Mouse (Mus musculus): ENCODE measurements around the gene Fancf.

Fancf gene

DNA sequence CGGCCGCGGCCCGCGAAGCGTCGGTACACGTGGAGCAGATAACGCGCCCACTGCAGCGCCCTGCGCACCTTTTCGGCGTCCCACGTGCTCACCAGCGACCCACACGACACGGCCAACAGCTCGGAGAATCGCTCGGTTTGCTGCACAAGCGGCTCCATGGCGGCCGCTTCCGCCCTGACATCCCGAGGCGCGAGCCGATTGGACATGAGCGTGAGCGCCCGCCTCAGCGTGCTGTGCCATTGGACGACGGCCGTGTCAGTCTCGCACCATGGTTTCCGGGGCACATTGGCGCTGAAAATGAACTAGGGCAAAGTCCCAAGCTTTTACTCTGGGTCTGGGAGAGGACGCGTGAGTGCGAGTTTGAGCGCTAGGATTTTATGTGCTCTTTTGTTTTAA is at the start of gene Fancf:
TSS of gene Fancf (minus strand) at position 171 of the 396 bp plus-strand sequence.
- DNase-seq (ENCODE audit: low spot score in 2 of 2), result peak; percentile 96 to 98

DNA sequence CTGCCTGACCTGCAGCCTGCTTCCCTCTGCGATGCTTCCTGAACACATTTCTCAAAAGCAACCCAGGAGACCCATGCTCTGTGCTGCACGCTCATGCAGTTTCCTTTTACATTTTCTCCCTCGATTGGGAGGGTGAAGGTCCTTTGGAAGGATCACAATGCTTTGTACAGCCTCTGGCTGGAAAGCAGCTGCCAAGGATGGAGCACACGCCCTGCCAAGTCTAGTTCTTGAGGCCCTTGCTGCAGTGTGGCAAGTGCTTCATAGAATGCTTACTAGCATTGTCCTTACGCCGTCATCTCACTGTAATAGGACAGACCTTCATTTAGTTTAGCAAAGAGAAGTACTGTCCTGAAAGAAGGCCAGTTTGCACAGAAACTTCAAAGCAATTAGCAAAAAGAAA is 37.0 kb upstream of the Fancf start:
- no peak for DNase-seq (ENCODE audit: low spot score in 2 of 2)

DNA sequence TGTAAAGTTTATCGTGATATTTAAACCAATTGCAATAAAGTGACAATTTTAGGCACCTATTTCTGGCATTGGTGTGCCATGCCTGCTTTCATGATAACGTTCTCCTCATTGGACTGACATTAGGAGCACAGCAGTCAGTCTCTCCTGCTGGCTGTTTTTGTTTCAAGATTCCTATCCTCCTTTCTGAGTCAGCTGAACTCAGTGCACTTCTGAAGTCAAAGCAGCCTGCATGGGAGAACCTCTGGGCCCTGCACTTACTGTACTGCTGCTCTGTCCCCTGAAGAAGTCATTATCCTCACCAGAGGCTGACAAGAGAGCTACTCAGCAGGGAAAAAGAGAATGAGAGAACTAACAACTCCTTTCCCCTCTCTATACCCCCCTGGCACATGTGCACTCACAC is 32.9 kb upstream of the Fancf start:
- no peak for DNase-seq (ENCODE audit: low spot score in 2 of 2)

DNA sequence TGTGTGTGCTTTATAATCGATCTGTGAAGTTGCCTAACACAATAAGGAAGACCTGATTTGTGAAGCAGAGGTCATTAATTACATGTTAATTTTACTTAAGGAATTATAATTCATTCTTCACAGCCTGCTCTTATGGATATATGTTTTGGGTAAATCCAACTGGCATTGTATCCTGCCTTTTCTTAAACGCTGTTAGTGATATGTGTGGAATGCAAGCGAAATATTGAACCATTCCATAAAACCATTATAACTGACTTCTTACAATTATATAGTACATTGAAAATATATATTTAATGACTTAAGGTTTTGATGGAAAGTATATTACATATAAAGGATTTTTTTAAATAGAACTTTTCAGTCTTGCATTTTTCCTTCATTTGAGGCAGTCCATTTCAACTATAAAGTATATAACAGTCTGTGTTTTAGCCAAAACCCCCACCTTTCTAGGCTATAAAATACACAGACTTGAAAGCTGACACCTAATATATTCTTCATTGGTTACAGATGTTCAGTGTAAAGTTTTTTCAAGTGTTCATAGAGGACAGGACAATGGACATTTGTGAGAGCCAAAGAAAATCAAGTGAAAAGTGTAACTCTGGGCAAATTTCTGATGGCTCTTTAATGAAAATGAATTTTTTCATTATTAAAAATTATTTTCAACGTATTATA is 32.2 kb upstream of the Fancf start:
- DNase-seq (ENCODE audit: low spot score in 2 of 2), result no peak

DNA sequence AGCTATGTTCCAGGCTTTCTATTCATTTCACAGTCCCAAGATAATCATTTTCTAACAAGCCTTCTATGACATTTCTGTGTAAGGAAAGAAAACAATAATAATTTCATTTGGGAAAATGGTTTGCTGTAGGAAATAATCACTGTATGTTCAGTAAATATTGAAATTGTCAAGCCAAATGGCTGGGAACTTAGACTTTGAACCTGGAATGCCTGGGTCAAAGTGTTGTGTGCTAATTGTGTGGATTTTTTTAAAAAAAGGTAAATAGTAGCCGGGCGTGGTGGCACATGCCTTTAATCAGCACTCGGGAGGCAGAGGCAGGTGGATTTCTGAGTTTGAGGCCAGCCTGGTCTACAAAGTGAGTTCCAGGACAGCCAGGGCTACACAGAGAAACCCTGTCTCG is 30.9 kb upstream of the Fancf start:
- DNase-seq (ENCODE audit: low spot score in 2 of 2), result no peak

DNA sequence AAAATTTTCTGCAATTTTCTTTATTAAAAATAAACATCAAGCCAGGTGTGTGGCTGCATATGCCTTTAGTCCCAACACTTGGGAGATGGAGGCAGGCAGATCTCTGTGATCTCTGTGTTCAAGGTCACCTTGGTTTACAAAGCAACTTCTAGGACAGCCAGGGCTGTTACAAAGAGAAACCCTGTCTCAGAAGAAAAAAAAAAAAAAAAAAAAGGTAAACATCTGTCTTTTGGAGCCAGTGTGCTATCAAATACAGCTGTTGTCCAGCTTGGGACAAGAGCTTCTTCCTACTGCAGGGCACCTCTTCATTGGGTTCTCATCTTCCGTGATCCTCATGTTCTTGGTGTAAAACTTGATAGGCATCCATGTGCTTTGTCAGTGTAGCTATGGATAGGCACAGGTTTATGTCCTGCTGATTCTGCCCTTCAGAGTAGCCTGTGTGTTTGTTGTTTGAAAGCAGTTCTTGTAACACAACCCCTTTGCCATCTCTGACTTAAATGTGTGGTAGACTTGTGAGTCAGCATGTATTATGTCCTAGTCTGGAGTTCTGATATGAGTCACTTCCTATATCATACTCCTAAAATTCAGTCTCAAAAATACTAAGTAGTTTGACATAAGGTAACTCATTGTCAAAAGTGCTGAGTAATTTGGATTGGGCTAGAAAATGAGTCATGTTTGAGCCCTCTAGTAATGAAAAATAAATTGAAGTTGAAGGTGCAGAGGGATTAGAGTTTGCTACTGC is 30.3 kb upstream of the Fancf start:
- DNase-seq (ENCODE audit: low spot score in 2 of 2), result no peak

DNA sequence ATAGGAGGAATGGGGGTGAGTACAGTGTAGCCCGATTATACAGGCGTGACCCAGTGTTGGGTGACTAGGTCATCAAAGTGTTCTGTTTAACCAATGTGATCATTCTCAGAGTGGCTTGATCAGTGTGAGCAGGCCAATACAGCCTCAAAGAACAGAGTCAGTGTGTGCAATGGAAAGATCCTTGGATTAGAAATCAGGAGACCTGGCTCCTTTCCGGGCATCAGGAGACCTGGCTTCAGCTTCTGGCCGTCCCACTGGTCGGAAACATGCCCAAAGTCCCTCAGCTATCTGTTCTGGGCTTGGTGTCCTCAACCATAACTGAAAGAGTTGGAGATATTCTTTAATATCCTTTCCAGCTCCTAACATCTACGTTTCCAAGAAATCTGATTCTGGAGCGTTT is 27.5 kb upstream of the Fancf start:
- DNase-seq (ENCODE audit: low spot score in 2 of 2), result no peak

DNA sequence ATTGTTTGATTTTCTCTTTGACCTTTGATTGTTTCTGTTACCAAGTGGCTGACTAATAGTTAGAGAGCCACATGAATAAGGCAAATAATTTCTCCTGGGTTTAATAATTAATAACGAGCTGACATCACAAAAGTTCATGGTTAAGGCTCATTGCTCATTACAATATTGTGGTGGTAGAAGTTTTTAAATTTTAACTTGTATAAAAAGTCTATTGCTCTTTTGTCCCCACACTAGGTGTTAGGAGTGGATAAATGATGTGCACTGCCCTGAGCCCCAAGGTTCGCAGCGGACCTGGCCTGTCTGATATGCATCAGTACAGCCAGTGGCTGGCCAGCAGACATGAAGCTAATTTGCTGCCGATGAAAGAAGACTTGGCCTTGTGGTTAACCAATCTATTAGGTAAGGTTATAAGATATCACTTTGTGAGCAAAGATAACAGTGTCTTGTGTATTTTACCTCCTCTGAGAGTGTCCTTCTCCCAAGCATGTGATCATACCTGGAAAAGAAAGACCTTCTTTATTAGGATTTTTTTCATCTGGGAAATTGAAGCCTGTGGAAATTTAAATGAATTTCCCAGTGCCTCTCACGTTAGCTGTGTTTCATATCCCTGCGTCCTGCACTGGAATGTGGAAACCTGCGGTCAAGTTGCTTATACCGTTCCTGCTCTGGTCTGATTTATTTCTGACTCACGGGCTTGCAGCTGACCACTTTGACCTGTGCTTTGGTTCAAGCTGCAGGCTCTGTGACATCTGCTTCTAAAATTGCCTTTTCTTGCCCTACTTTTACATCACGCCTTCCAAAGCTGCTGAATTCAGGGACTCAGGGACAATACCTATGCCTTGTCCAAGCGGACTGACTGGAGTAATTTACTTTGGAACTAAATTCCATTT is 25.9 kb upstream of the Fancf start:
- DNase-seq (ENCODE audit: low spot score in 2 of 2), result no peak

DNA sequence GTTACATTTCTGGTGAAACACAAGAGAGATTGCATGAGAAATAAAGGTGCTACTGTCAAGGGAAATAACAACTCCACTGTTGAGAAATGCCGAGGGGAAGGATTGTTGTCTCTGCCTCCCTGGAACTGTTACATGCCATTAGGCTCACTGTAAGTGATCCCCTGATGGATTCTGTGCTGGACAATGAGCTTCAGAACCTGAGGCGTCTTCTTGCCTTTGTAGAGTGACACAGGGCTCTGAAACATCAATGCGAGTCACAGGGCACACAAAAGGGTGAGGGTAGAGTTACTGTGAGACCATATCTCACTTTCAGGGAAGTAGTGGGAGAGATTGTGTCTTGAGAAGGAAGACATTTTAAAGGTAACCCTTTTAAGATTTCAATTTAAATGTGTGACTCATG is 23.3 kb upstream of the Fancf start:
- DNase-seq (ENCODE audit: low spot score in 2 of 2), result no peak

DNA sequence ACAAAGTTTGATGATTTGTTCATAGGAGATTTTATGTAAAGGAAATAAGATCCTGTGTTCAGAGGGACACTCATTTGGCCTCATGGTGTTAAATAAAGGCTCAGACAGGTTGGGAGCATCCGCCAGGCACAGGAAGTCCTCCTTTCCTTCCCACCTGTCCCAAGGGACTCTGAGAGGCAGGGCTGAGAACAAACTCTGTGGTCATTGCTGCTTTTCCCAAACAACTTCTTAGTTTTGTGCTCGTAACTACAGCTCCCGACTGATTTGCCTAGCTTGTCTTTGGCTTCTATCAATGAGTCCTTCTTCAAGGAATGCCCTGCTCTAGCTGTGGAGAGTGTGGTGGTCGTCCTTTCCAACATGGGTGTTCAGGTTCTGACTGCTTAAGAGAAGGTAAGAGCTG is 18.1 kb upstream of the Fancf start:
- DNase-seq (ENCODE audit: low spot score in 2 of 2), result no peak

DNA sequence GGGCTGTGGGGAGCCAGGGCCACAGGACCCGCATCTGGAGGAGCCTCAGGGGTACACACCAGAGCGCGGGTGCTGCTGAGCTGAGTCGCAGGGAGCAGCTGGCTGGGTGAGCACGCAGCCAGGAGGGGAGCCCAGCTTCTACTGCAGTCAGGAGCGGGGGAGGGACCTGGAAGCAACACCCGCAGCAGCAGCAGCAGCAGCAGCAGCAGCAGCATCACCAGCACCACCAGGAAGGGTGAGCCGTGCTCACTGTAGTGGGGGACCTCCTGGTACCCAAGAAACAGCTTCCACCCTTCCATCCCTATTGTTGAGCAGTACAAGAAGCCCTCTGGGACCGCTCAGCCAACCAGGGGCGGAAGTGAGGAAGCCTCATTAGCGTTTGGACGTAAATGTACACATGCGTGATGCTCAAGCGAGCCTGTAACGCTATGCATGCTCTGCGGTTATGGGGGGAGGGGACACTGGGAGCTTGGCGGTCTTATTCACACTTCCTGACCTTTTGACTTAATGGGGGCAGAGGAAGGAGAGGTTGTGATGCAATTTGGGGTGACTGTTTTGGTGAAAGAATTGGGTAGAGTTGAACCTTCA is 17.2 kb upstream of the Fancf start:
- DNase-seq (ENCODE audit: low spot score in 2 of 2), result peak; percentile 60 to 66

DNA sequence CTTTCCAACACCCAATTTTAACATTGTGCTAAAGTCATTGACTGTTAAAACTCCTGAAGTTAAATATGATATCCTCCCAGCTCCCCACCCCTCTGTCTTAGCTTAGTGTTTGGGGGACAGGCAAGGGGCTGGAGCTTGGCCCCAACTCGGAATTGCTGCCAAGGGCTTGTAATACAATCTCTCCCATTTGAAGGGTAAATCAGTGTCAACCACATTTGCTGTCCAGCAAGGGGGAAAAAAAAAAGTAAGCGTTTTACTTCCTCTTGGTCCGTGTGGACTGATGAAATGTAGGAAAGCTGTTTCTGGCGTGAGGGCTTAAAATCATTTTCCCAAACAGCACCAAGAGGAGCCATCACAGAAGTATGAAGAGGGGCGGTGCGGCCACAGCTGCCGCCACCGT is 16.7 kb upstream of the Fancf start:
- DNase-seq (ENCODE audit: low spot score in 2 of 2), result no peak

DNA sequence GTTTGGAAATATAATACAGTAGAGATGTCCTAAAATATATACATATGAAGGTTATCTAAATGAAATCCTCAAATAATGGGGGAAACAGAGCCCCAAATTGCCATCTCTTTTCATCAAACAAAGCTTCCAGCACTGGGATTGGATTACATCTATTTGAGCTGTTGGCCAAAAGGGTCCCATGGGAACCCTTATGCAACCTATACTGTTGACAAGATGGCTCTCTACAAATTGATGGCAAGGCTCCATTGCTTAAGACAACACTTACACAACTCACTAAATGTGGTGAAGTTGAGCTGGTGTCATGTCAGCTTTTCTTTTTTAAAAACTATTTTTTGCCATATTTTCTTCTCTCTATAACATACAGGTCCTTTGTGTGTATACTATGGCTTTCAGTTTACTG is 14.2 kb upstream of the Fancf start:
- DNase-seq (ENCODE audit: low spot score in 2 of 2), result no peak

DNA sequence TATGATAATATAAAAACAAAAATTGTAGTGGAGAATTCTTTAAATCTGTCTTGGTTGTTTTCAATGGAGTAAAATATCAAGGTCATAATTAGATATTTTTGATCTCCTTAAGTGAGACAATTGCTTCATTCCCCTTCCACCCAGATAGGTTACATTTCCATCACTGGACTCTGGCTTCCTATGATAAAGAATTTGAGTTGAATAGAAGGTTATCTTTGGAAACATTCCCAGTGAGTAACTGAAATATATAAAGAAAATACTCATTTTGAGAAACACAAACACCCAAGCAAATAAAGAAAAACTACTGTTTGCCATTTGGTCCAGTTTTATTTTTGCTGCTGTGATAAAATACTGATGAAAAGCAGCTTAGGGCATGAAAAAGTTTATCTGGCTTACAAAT is 10.5 kb upstream of the Fancf start:
- DNase-seq (ENCODE audit: low spot score in 2 of 2), result no peak

DNA sequence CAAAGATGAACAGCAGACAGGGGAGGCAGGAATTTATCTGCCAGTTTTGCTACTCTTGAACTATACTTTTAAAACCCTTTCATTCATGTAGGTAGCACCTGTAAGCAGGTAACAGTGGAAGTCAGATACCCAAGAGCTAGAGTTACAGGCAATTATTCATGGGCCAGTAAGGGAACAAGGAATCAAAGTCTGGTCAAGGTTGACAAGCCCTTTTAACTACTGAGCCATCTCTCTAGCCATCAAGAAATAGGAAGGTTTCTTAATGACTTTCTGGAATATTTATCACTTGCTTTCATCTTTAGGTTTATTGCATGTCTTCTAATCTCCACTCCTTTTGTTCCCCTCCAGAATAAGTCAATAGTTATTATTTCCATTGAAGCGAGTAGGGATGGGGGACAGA is 10.0 kb upstream of the Fancf start:
- DNase-seq (ENCODE audit: low spot score in 2 of 2), result no peak

DNA sequence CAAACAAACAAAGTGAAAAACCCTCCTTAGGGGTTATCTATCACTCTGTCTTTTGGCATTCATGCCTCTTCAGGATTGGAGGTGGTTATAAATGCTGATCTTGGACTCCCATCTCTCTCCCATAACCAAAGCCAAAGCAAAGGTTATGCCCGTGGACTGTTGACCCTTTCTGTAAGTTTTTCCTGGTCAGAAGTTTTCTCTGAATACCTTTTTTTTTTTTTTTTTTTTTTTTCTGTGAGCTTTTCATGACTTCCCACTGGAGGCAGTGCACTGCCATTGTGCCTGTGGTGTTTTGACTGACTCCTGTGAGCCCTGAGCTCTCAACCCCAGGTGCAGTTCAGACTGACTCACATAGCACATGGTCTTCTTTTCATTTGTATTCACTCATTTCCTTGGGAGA is 5.9 kb upstream of the Fancf start:
- no peak for DNase-seq (ENCODE audit: low spot score in 2 of 2)

DNA sequence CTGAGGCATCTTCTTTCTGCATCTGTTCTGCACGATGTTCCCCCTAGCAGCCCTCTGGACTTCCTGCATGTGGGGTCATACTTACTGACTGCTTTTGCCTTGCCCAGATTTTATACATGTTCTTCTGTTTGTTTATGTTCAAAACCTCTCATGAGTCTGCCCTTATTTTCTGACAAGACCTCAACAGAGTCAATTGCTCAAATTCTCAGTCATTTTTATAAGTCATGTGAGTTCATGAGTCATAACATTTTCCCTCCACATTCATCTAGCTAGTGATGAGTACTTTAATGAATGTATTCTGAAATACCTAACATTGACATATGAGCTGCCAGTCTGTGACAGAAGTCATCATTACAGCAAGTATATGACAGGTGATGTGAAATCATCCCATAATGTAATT is 3.3 kb upstream of the Fancf start:
- no peak for DNase-seq (ENCODE audit: low spot score in 2 of 2)

DNA sequence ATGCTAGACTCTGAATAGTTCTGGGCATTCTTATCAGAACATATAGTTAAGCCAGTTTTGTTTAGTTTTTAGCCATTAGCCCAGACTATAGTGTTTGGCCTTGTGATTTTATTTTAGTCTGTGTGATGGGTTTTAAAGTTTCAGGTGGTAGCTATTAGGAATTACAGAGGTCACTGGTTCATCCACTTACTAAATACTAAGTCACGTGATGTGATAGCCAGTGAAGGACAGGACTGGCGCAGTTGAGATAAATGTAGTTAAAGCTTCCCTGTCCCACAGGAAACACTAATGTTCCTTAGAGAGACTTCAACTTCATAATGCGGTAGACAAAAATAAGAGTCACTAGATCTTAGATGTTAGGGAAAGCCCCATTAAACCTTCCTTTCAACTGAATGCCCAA is 775 bp upstream of the Fancf start:
- DNase-seq (ENCODE audit: low spot score in 2 of 2), result no peak

DNA sequence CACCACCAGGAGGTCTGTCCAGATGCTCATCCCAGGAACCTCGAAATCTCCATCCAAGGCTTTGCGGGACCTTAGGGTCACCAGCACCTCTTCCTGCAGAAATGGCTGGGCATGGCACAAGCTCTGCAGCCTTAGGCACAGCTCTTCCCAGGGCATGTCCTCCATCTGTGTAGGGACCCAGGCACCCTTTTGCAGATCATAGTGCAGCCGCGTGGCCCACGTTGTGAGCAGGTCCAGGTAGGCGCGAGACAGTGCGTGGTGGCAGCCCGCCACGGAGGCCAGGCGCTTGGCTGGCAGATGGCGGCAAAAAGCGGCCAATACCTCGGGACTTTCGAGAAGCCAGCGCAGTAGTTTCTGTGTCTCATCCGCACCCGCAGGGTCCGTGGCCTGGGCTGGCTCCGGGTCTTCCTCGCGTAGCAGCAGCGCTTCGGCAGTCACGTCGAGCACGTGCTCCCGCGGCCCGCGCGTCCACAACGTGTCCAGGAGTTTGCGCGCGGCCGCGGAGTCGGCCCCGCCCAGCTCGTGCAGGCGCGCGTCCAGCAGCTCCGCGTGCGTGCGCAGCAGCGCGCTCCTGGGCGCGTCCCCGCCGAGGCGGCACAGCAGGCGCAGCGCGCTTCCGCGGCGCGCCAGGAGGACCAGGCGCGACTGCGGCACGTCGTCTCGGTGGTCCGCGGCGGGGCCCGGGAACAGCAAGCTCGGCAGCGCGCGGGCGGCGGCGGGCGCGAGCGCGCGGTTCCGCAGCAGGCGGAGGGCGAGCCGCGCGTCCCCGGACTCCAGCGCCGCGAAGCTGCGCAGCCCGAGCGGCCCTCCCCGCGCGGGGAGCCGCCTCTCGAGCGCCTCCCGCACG is 594 bp downstream of the Fancf start, which contains the start of gene Gas2:
TSS of gene Gas2 (plus strand) at position 766 of the 847 bp plus-strand sequence.
- peak; percentile 79 to 83 for DNase-seq (ENCODE audit: low spot score in 2 of 2)

DNA sequence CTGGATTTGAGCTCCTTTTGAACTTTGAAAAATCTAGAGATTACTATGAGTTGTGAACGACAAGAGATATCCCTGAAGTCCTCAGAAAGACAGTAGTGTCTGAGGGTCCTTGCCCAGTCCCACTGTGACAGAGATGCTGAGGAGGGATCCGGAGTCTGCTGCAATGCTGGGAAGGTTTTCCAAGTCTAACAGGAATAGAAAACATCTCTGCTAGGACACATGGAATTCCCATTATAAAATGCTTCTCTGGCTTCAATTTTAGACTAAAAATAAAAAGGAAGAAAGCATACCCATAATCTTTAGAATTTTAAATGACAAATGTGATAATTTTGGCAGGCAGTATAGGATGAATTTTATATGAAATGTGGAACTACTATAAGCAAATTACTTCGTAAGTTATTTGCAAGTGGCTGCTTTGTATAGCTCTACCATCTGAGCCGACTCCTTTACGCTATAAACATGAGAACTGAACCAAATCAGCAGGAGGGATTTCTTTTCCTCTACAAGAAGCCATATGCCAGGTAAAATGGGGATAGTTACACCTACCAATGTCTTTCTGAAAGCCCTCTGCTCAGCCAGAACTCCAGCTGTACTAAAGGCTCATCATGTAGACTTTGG is 10.1 kb downstream of the Fancf start:
- DNase-seq (ENCODE audit: low spot score in 2 of 2), result no peak

DNA sequence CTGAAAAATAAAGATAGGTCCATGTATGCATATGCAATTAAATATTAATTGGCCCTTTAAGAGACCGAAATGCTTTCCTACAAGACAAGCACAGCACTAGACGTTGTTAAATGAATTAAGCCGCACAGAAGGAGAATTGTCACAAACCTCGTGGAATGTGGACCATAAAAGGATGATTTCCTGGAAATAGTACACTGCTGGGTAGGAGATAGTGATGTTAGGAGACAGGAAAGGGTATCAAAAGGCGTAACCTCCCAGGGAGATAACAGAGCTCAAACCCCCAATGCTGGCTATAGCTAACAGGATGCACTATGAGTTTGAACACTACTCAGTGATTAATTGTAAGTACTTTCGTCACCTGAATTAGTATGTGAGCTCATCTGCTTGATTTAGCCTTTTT is 11.2 kb downstream of the Fancf start:
- DNase-seq (ENCODE audit: low spot score in 2 of 2), result no peak

All from right cerebral cortex, postnatal 36 days (tissue).